Mouse (Mus musculus) lung, postnatal 0 days (tissue): ENCODE data around the gene Col19a1. TPM values are rescaled to one million over a fixed set of nuclear protein-coding genes. Genes with fewer than 3 reads are reported as not detected.

Experiments
- ATAC-seq: fragments of 200-750 bp; cut with Nextera tagmentation; 2 replicates; pipeline ENCODE4 v1.8.0; 2017; ENCODE audit warnings: moderate library complexity
- DNase-seq: peaks from one replicate; pipeline ENCODE4 v3.0.0-alpha.2; 2016; ENCODE audit warnings: low spot score
- H3K27ac ChIP-seq: fragments of 300-500 bp; sonication (generic); 2 replicates; pipeline ENCODE4 v1.5.1; 2014; ENCODE audit warnings: antibody characterized with exemption, mild to moderate bottlenecking, low read length, mixed read lengths
- H3K27me3 ChIP-seq: fragments of 300-500 bp; sonication (generic); replicated peaks from 2 replicates; pipeline ENCODE4 v1.6.1; 2014; ENCODE audit warnings: low read length, mixed read lengths; ENCODE audit not compliant: insufficient read depth
- H3K36me3 ChIP-seq: fragments of 300-500 bp; sonication (generic); 2 replicates; pipeline ENCODE4 v1.6.1; 2014; ENCODE audit warnings: low read length, mixed read lengths; ENCODE audit not compliant: insufficient read depth
- H3K4me1 ChIP-seq: fragments of 300-500 bp; sonication (generic); 2 replicates; pipeline ENCODE4 v1.6.1; 2014; ENCODE audit warnings: antibody characterized with exemption, low read depth, low read length, mixed read lengths; ENCODE audit not compliant: insufficient read depth
- H3K4me2 ChIP-seq: fragments of 300-500 bp; sonication (generic); replicated peaks from 2 replicates; pipeline ENCODE4 v1.6.1; 2014; ENCODE audit warnings: low read depth, mild to moderate bottlenecking, low read length, moderate library complexity, mixed read lengths
- H3K4me3 ChIP-seq: fragments of 300-500 bp; sonication (generic); 2 replicates; pipeline ENCODE4 v1.5.1; 2014; ENCODE audit warnings: low read depth, low read length
- H3K9ac ChIP-seq: fragments of 300-500 bp; sonication (generic); replicated peaks from 2 replicates; pipeline ENCODE4 v1.6.1; 2014; ENCODE audit warnings: low read depth, mild to moderate bottlenecking
- H3K9me3 ChIP-seq: fragments of 300-500 bp; sonication (generic); 2 replicates; pipeline ENCODE4 v1.6.1; 2016; ENCODE audit warnings: low read length, mixed read lengths
- CTCF ChIP-seq: IDR thresholded peaks from 2 replicates; pipeline ENCODE4 v1.5.1; 2016; ENCODE audit warnings: antibody characterized with exemption, mild to moderate bottlenecking
- EP300 ChIP-seq: IDR thresholded peaks from 2 replicates; pipeline ENCODE4 v1.6.1; 2016; ENCODE audit warnings: antibody characterized with exemption, mild to moderate bottlenecking, control low read depth
- WGBS: fragments of 180-500 bp; shearing (Covaris S2); extraction: QIAGEN DNeasy Blood & Tissue Kit; methylation state at CpG from one replicate; pipeline ENCODE4 v1.1.7; 2014; 5-methylcytosine and 5-hydroxymethylcytosine counted together
- polyA plus RNA-seq: library from polyadenylated mRNA; unstranded; fragments of >200 nt; fragmentation: Nextera tagmentation; extraction: Ambion mirVana; gene quantifications from 2 replicates; pipeline ENCODE4 v1.2.1, GENCODE M21; 2015

Gene Col19a1
- polyA plus RNA-seq, 1 experiment from 2014 or later: not detected

- H3K4me1 ChIP-seq: no peaks in the 10 kb centered on the region
- H3K4me2 ChIP-seq: no peak overlapping the region
- DNase-seq (peak; percentile 47), ATAC-seq (peak; percentile 65)
- WGBS: 48% methylated on average over 7 of the region's 7 CpGs
- H3K27ac ChIP-seq: no peak overlapping the region
- H3K4me3 ChIP-seq: no peak overlapping the region
- H3K36me3 ChIP-seq: no peaks in the 10 kb centered on the region
- H3K9me3 ChIP-seq: no peaks in the 10 kb centered on the region
- no peak overlapping the region for H3K9ac ChIP-seq
- H3K27me3 ChIP-seq: no peaks in the 10 kb centered on the region
- no peak for TF ChIP-seq EP300
- no peak for TF ChIP-seq CTCF
Observed at GRCm38 (mm10) chr1:24452159-24452558, 135.1 kb downstream of the Col19a1 start.

DNA sequence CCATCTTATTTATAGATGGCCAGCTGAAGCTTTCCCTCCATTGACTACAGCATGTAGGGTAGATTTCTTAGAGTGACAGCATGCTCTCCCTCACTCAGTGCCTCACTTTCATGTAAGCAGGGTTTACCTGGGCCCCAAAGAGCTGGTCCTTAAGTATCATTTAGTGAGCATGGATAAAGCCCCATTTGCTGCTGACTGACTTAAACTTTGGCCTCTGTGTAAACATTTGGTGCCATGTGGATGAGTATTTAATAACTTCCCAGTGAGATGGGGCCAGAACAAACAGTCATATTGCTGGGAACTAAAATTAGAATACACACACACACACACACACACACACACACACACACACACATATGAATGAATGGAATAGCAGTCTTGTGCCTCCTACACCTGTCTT lies 149.8 kb downstream of the Col19a1 start:
- DNase-seq: no peak
- no peaks in the 10 kb centered on the region for H3K27me3 ChIP-seq
- no peaks in the 10 kb centered on the region for H3K9me3 ChIP-seq
- TF ChIP-seq CTCF: no peak
- TF ChIP-seq EP300: no peak
- no peak overlapping the region for H3K4me3 ChIP-seq
- H3K4me1 ChIP-seq: no peaks in the 10 kb centered on the region
- no peak for ATAC-seq
- H3K4me2 ChIP-seq: no peak overlapping the region
- H3K27ac ChIP-seq: no peak overlapping the region
- no peaks in the 10 kb centered on the region for H3K36me3 ChIP-seq
- no peak overlapping the region for H3K9ac ChIP-seq

- no peak overlapping the region for H3K4me3 ChIP-seq
- H3K4me2 ChIP-seq: no peak overlapping the region
- DNase-seq (no peak), ATAC-seq (no peak)
- TF ChIP-seq CTCF: no peak
- TF ChIP-seq EP300: no peak
- H3K36me3 ChIP-seq: no peaks in the 10 kb centered on the region
- no peak overlapping the region for H3K27ac ChIP-seq
- H3K4me1 ChIP-seq: no peaks in the 10 kb centered on the region
- H3K27me3 ChIP-seq: no peaks in the 10 kb centered on the region
- H3K9ac ChIP-seq: no peak overlapping the region
- WGBS: 81% methylated on average over 5 of the region's 5 CpGs
- H3K9me3 ChIP-seq: no peaks in the 10 kb centered on the region
Observed at GRCm38 (mm10) chr1:24428306-24428705, 159.0 kb downstream of the Col19a1 start.

- Histone ChIP-seq H3K9me3 (no peaks in the 10 kb centered on the region), H3K27ac (no peak overlapping the region), H3K4me2 (no peak overlapping the region), H3K4me1 (no peaks in the 10 kb centered on the region), H3K36me3 (no peaks in the 10 kb centered on the region), H3K27me3 (no peaks in the 10 kb centered on the region), H3K4me3 (no peak overlapping the region), H3K9ac (no peak overlapping the region)
- WGBS: 10% methylated on average over 8 of the region's 8 CpGs
- peak; percentile 68 for TF ChIP-seq CTCF
- TF ChIP-seq EP300: no peak
- DNase-seq (peak; percentile 44), ATAC-seq (peak; percentile 67)
Observed at GRCm38 (mm10) chr1:24378125-24378821, 209.0 kb downstream of the Col19a1 start.

GRCm38 (mm10) chr1:24374902-24375301 lies 212.4 kb downstream of the Col19a1 start:
- H3K27me3 ChIP-seq: no peaks in the 10 kb centered on the region
- WGBS: 23% methylated on average over 2 of the region's 2 CpGs
- peak; percentile 14 for DNase-seq

DNA sequence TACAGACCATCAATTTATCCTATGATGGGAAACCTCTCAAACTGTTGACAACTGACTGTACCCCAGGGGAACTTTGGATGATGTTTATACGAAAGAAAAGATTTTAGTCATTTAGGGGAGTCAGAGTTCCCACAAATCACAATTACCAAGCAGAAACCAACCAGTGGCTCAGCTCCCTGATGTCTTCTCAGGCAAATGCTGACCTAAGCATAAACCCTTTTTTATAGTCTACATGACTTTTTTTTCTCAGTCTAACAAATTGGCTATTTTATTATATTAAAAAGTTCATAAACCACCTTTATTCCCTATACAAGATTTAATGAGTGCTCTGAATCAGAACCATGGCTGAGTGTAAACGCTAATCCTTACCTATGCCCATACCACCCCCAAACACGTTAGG lies 213.6 kb downstream of the Col19a1 start:
- Histone ChIP-seq H3K9me3 (no peaks in the 10 kb centered on the region), H3K4me1 (no peaks in the 10 kb centered on the region), H3K27ac (no peak overlapping the region), H3K4me3 (no peak overlapping the region), H3K27me3 (no peaks in the 10 kb centered on the region), H3K9ac (no peak overlapping the region), H3K36me3 (no peaks in the 10 kb centered on the region), H3K4me2 (no peak overlapping the region)
- no peak for DNase-seq
- TF ChIP-seq CTCF: no peak
- no peak for TF ChIP-seq EP300
- ATAC-seq: no peak
- WGBS: 77% methylated on average over 3 of the region's 3 CpGs

More at GRCm38 (mm10) chr1:24374902-24375301, 212.4 kb downstream of the Col19a1 start:
- H3K36me3 ChIP-seq: no peaks in the 10 kb centered on the region
- no peak for ATAC-seq
- H3K4me1 ChIP-seq: no peaks in the 10 kb centered on the region
- TF ChIP-seq CTCF: peak; percentile 61
- no peak for TF ChIP-seq EP300
- H3K9me3 ChIP-seq: no peaks in the 10 kb centered on the region
- no peak overlapping the region for H3K9ac ChIP-seq
- H3K27ac ChIP-seq: no peak overlapping the region
- H3K4me3 ChIP-seq: no peak overlapping the region
- H3K4me2 ChIP-seq: no peak overlapping the region
